Mouse (Mus musculus) left cerebral cortex, adult 9 months (tissue): ENCODE measurements at regions not wholly inside any gene's neighbourhood (a gene's known extent, or its start where the extent isn't known, plus 50 kb on each side); places are given as distances from the start of the nearest gene placed in this dataset.

Experiments used
- DNase-seq, 2 experiments: peaks; one replicate each; pipeline ENCODE4 v3.0.0; 2022; ENCODE audit warnings: low spot score in 2 of 2

GRCm38 (mm10) chr14:86443921-86444835, 696.9 kb downstream of the Diaph3 start:
- DNase-seq: no peak

GRCm38 (mm10) chr14:86441895-86442679, 698.9 kb downstream of the Diaph3 start:
- DNase-seq: no peak

- DNase-seq: no peak
These were observed 703.7 kb downstream of the Diaph3 start for GRCm38 (mm10) chr14:86437383-86437782.

- DNase-seq: no peak
These were observed 705.7 kb downstream of the Diaph3 start for GRCm38 (mm10) chr14:86435345-86435744.

- DNase-seq: no peak
These were observed 709.7 kb downstream of the Diaph3 start for GRCm38 (mm10) chr14:86431215-86431816.

GRCm38 (mm10) chr14:86421881-86422280, 719.2 kb downstream of the Diaph3 start:
- no peak for DNase-seq

GRCm38 (mm10) chr14:86419959-86420598, 721.0 kb downstream of the Diaph3 start:
- no peak for DNase-seq

GRCm38 (mm10) chr14:86396876-86397275, 744.2 kb downstream of the Diaph3 start:
- DNase-seq: no peak

- DNase-seq: no peak
These were observed 745.1 kb downstream of the Diaph3 start for GRCm38 (mm10) chr14:86395951-86396361.

- DNase-seq: no peak
These were observed 745.5 kb downstream of the Diaph3 start for GRCm38 (mm10) chr14:86395531-86395930.

GRCm38 (mm10) chr14:86395068-86395467, 746.0 kb downstream of the Diaph3 start:
- no peak for DNase-seq

- DNase-seq: no peak
These were observed 755.9 kb downstream of the Diaph3 start for GRCm38 (mm10) chr14:86385136-86385535.

- no peak for DNase-seq
These were observed 776.0 kb downstream of the Diaph3 start for GRCm38 (mm10) chr14:86365032-86365431.

GRCm38 (mm10) chr14:86360423-86361059, 780.5 kb downstream of the Diaph3 start:
- DNase-seq: no peak

GRCm38 (mm10) chr14:86358584-86358983, 782.5 kb downstream of the Diaph3 start:
- DNase-seq: no peak

GRCm38 (mm10) chr14:86350526-86350925, 790.5 kb downstream of the Diaph3 start:
- no peak for DNase-seq

- no peak for DNase-seq
These were observed 802.0 kb downstream of the Diaph3 start for GRCm38 (mm10) chr14:86339007-86339406.

GRCm38 (mm10) chr14:86337052-86337451, 804.0 kb downstream of the Diaph3 start:
- no peak for DNase-seq

GRCm38 (mm10) chr14:86335284-86335683, 805.8 kb downstream of the Diaph3 start:
- no peak for DNase-seq

- no peak for DNase-seq
These were observed 811.9 kb downstream of the Diaph3 start for GRCm38 (mm10) chr14:86329176-86329575.

- DNase-seq: peak; percentile 15 to 49
These were observed 813.4 kb downstream of the Diaph3 start for GRCm38 (mm10) chr14:86327646-86328045.
